Mouse (Mus musculus) kidney, adult 2 months (tissue): Measurements from ENCODE around the gene Tmco3. TPM values are rescaled to one million over a fixed set of nuclear protein-coding genes. Genes with fewer than 3 reads are reported as not detected.

Experiments used
- DNase-seq: peaks from one replicate; pipeline ENCODE4 v3.0.0; 2021
- H3K27ac ChIP-seq: fragments of 200-500 bp; 2 replicates; pipeline ENCODE4 v1.5.1; 2012; ENCODE audit warnings: low read depth, low read length, control low read depth, inconsistent platforms; ENCODE audit not compliant: insufficient read depth
- H3K27me3 ChIP-seq: fragments of 200-500 bp; replicated peaks from 2 replicates; pipeline ENCODE4 v1.6.1; 2012; ENCODE audit warnings: mild to moderate bottlenecking, moderate library complexity, low read length, inconsistent platforms; ENCODE audit not compliant: control insufficient read depth, insufficient read depth
- H3K36me3 ChIP-seq: fragments of 200-500 bp; 2 replicates; pipeline ENCODE4 v1.6.1; 2012; ENCODE audit warnings: mild to moderate bottlenecking, moderate library complexity, low read length, inconsistent platforms; ENCODE audit not compliant: control insufficient read depth, insufficient read depth
- H3K4me1 ChIP-seq: fragments of 200-500 bp; 2 replicates; pipeline ENCODE4 v1.6.1; 2011; ENCODE audit warnings: low read length; ENCODE audit not compliant: control insufficient read depth, insufficient read depth
- H3K4me3 ChIP-seq: fragments of 200-500 bp; 2 replicates; pipeline ENCODE4 v1.5.1; 2011; ENCODE audit warnings: mild to moderate bottlenecking, low read depth, low read length, control low read depth; ENCODE audit not compliant: insufficient read depth
- CTCF ChIP-seq: fragments of 200-500 bp; conservative IDR thresholded peaks from 2 replicates; pipeline ENCODE4 v1.5.1; 2011; ENCODE audit warnings: low read depth, mild to moderate bottlenecking, control low read depth, low read length, moderate library complexity, mixed read lengths; ENCODE audit not compliant: insufficient read depth, insufficient read length
- POLR2A ChIP-seq: fragments of 200-500 bp; IDR thresholded peaks from one replicate; pipeline ENCODE4 v1.6.1; 2011; ENCODE audit warnings: low read depth, low read length, control low read depth
- WGBS: fragments of 180-500 bp; shearing (Covaris S2); methylation state at CpG from one replicate; pipeline ENCODE4 v1.1.7; 2018; 5-methylcytosine and 5-hydroxymethylcytosine counted together
- polyA plus RNA-seq: library from polyadenylated mRNA; depleted of rRNA; stranded (reverse); fragments of >200 nt; gene quantifications from 2 replicates; pipeline ENCODE4 v1.2.3, GENCODE M21; 2012

The Tmco3 gene
- polyA plus RNA-seq, 1 experiment: 70.0 TPM

DNA sequence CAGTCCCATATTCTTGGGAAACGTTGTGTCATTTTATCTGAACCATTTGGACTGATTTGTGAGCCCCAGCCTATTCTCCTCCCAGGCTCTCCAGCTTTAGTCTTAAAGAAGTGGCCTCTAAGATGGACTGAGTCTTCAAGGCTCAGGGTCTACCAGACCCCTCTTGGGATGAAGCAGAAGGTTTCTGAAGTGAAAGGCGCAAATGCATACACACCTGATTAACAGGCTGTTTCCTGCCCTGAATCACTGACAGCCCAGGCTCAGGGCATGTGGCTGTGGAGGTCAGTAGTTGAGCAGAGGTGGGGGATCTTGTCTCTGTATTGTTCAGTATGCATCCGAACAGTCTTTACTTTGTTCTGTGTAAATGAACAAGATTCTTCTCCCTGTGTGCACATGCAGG is 49.7 kb downstream of the Tmco3 start:
- no peaks in the 10 kb centered on the region for H3K27me3 ChIP-seq
- no peaks in the 10 kb centered on the region for H3K36me3 ChIP-seq
- no peak overlapping the region for H3K27ac ChIP-seq
- DNase-seq: no peak
- 63% methylated on average over 3 of the region's 3 CpGs for WGBS
- TF ChIP-seq CTCF (no peak), POLR2A (no peak)
- peaks cover 5% of the 10 kb centered on the region; the same call in 1 of the 2 replicates for H3K4me1 ChIP-seq
- H3K4me3 ChIP-seq: no peak overlapping the region

- Histone ChIP-seq H3K27ac (no peak within 1 kb of the TSS), H3K36me3 (no peaks in the 10 kb centered on the region), H3K4me1 (peaks cover 5% of the 10 kb centered on the region; the same call in 1 of the 2 replicates), H3K27me3 (no peaks in the 10 kb centered on the region), H3K4me3 (peak within 1 kb of the TSS; percentile 61)
- TF ChIP-seq POLR2A: no peak
- TF ChIP-seq CTCF: no peak
- peak; percentile 87 for DNase-seq
- WGBS: 6% methylated on average over 67 of the region's 72 CpGs
Measured at GRCm38 (mm10) chr8:13338255-13338860, 50.4 kb downstream of the Tmco3 start, which contains the start of gene Tfdp1. Tfdp1 (plus strand) TSS chr8:13338751.

DNA sequence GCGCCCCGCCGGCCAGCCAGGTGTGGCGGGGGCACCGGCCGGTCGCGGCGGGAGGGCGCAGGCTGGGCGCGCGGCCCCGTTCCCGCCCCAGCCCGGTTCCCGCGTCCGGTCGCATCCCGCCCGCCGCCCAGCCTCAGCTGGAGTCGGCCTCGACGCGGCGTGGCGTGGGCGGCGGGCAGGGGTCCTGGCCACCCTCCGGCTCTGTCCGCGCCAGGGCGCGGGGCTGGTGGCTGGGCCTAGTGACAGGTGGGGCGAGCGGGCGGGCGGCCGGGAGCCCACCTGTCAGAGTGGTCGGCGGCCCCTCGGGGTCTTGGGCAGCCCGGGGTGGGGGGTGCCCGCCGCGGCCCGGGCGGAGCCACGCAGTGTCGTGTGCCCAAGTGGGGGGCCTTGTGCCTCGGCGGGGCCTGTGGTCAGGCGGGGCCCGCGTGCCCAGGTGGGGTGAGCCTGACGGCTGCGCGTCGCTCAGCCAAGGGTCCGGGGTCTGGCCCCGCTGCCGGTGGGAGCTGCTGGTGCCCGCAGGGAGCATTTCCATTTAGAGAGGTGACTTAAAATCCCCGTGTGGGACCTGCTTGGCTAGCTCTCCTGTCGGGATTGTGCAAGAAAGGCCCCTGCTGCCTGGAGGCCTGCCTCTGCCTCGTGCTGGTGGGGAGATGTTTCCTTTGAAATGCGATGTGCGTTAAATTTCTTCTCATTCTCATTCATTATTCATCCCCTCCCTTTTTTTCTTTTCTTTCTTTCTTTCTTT is 51.1 kb downstream of the Tmco3 start:
- TF ChIP-seq POLR2A: no peak
- TF ChIP-seq CTCF: no peak
- no peaks in the 10 kb centered on the region for H3K36me3 ChIP-seq
- WGBS: under 1% methylated on average over 67 of the region's 70 CpGs
- peaks cover 5% of the 10 kb centered on the region; the same call in 1 of the 2 replicates for H3K4me1 ChIP-seq
- peak; percentile 12 for DNase-seq
- peak overlapping the region; percentile 61 for H3K4me3 ChIP-seq
- H3K27ac ChIP-seq: no peak overlapping the region
- H3K27me3 ChIP-seq: no peaks in the 10 kb centered on the region

- TF ChIP-seq POLR2A: no peak
- no peak for TF ChIP-seq CTCF
- Histone ChIP-seq H3K27me3 (no peaks in the 10 kb centered on the region), H3K4me3 (peak overlapping the region; percentile 25; the same call in 1 of the 2 replicates), H3K36me3 (no peaks in the 10 kb centered on the region), H3K4me1 (peaks cover 5% of the 10 kb centered on the region; the same call in 1 of the 2 replicates), H3K27ac (no peak overlapping the region)
- DNase-seq: no peak
- WGBS: 36% methylated on average over 11 of the region's 11 CpGs
Measured at GRCm38 (mm10) chr8:13339646-13339990, 51.6 kb downstream of the Tmco3 start.

GRCm38 (mm10) chr8:13340650-13341049 is 52.7 kb downstream of the Tmco3 start:
- Histone ChIP-seq H3K27me3 (no peaks in the 10 kb centered on the region), H3K36me3 (no peaks in the 10 kb centered on the region), H3K27ac (no peak overlapping the region), H3K4me1 (peaks cover 5% of the 10 kb centered on the region; the same call in 1 of the 2 replicates), H3K4me3 (no peak overlapping the region)
- no peak for DNase-seq
- WGBS: 78% methylated on average over 8 of the region's 8 CpGs
- no peak for TF ChIP-seq CTCF

GRCm38 (mm10) chr8:13342340-13342739 is 54.4 kb downstream of the Tmco3 start:
- DNase-seq: no peak
- no peak for TF ChIP-seq CTCF
- TF ChIP-seq POLR2A: no peak
- Histone ChIP-seq H3K27me3 (no peaks in the 10 kb centered on the region), H3K27ac (no peak overlapping the region), H3K4me1 (peaks cover 5% of the 10 kb centered on the region; the same call in 1 of the 2 replicates), H3K4me3 (no peak overlapping the region), H3K36me3 (no peaks in the 10 kb centered on the region)
- 80% methylated on average over 2 of the region's 2 CpGs for WGBS

DNA sequence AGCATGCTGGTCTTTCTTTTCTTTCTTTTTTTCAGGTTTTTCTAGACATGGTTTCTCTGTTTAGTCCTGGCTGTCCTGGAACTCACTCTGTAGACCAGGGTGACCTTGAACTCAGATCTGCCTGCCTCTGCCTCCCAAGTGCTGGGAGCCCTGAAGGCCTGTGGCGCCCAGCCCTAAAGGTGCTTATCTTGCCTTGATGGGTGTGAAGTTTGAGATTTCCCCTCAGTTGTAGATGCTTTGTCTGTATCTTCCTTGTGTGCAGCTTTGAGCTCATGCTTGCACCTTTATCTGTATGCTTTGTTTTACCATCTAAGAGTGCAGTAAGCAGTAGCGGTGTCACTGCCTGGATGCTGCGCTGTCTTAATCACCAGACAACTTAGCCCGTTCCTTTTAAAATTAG is 55.1 kb downstream of the Tmco3 start:
- WGBS: 96% methylated on average over 4 of the region's 4 CpGs
- Histone ChIP-seq H3K4me3 (no peak overlapping the region), H3K36me3 (no peaks in the 10 kb centered on the region), H3K27me3 (no peaks in the 10 kb centered on the region), H3K27ac (no peak overlapping the region), H3K4me1 (peaks cover 5% of the 10 kb centered on the region; the same call in 1 of the 2 replicates)
- TF ChIP-seq POLR2A (no peak), CTCF (no peak)
- DNase-seq: no peak
